Mouse (Mus musculus) myocyte (in vitro differentiated cells): Measurements from ENCODE around the gene Emc10.

Experiments used
- E2F4 ChIP-seq: IDR thresholded peaks from one replicate; pipeline ENCODE4 v1.6.1; 2011; ENCODE audit warnings: mild to moderate bottlenecking, control low read depth, moderate library complexity; ENCODE audit not compliant: insufficient read depth
- MAX ChIP-seq: IDR thresholded peaks from one replicate; pipeline ENCODE4 v1.6.1; 2011; ENCODE audit warnings: low read depth, mild to moderate bottlenecking, control low read depth
- MYOG ChIP-seq, 3 experiments: IDR thresholded peaks; one replicate each; pipeline ENCODE4 v1.6.1; 2011; ENCODE audit warnings: control low read depth in 2 of 3, low read depth in 2 of 3, mild to moderate bottlenecking in 2 of 3; ENCODE audit not compliant: insufficient read length in 2 of 3, control insufficient read depth in 1 of 3, insufficient read depth in 1 of 3
- POLR2A ChIP-seq: IDR thresholded peaks from one replicate; pipeline ENCODE4 v1.6.1; 2011; ENCODE audit warnings: low read depth, mild to moderate bottlenecking, control low read depth, moderate library complexity; ENCODE audit not compliant: insufficient read length
- REST ChIP-seq: IDR thresholded peaks from one replicate; pipeline ENCODE4 v1.6.1; 2011; ENCODE audit warnings: mild to moderate bottlenecking, control low read depth, moderate library complexity; ENCODE audit not compliant: insufficient read depth, insufficient read length
- SRF ChIP-seq: IDR thresholded peaks from one replicate; pipeline ENCODE4 v1.6.1; 2011; ENCODE audit warnings: low read depth; ENCODE audit not compliant: control insufficient read depth, insufficient read length

DNA sequence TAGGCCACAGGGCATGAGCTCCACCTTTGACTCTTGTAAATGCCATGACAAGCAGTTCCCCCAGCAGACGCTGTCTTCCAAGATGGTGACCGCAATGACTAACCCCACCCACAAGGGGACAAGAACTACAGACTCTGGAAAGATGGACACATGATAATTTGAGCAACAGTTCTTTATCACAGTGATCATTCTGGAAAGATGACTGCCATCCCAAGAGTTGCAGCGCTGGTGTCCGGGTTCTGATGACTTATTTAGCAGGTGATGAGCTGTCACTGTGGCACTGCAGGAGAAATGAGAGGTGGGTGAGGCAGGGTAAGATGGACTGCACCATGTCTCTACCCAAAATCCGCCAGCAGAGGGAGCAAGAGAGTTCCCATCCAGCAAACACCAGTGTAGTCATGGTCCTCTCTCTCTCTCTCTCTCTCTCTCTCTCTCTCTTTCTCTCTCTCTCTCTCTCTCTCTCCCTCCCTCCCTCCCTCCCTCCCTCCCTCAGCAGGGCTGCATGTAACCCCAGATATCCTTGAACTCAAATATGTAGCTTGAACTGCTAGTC, 5.3 kb upstream of the Emc10 start:
- TF ChIP-seq POLR2A (no peak), MYOG (IDR thresholded peaks at IDR 0.05; ENCODE audit: control insufficient read depth in 1 of 3, insufficient read depth in 1 of 3, insufficient read length in 2 of 3, low read depth in 2 of 3) (no peak), E2F4 (no peak), SRF (no peak), MAX (no peak), REST (no peak)
